Mouse (Mus musculus) C2C12 (cell line): ENCODE measurements around the gene Crhr1.

Experiments
- CTCF ChIP-seq: IDR thresholded peaks from one replicate; pipeline ENCODE4 v1.5.1; 2011; ENCODE audit not compliant: control insufficient read depth, insufficient read depth, insufficient read length
- MAX ChIP-seq: IDR thresholded peaks from one replicate; pipeline ENCODE4 v1.6.1; 2011; ENCODE audit warnings: mild to moderate bottlenecking, control low read depth
- USF1 ChIP-seq: IDR thresholded peaks from one replicate; pipeline ENCODE4 v1.6.1; 2011; ENCODE audit warnings: low read depth, mild to moderate bottlenecking, control low read depth, moderate library complexity

GRCm38 (mm10) chr11:104129466-104129865, 3.2 kb upstream of the Crhr1 start:
- TF ChIP-seq USF1 (no peak), CTCF (no peak), MAX (no peak)
